Mouse (Mus musculus): ENCODE measurements around the gene Dtd1.

Dtd1 gene

DNA sequence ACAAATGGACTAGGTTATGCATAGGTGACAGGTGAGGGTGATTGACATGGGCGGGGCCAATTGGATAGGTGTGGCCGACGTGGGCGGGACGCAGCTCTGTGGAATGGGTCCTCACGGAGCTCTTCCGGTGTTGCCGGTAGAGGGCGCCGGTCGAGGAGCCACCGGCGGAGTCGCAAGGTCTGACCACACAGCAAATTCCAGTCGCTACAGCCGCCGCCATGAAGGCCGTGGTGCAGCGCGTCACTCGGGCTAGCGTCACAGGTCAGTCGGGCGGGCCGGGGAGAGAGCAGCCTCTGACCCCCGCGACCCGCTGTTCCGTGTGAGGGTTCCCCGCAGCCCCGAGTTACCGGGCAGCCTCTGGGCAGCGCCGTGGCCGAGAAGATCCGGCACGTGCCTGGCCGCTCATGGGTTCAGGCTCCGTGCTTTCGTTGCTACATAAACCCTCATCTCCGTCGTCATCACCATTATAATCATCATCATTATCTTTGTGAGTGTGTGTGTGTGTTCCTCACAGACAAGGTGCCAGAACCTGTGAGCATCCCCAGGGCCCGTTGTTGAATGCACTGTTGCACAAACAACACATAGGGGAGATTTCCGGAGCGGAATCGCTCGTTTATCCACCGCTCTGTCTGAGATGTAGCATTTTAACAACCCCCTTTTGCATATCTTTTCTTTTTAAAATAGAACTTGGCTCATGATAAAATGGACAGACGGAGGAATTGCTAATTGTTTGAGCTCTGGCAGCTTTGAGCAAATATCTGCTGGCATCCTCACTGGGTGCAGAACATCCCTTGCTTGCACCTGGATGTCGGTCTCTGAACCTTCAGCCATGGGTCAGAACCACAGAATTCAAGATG, at the start of gene Dtd1:
TSS of gene Dtd1 (plus strand) at position 67 of the 857 bp plus-strand sequence.
- DNase-seq, result peak; percentile 93

DNA sequence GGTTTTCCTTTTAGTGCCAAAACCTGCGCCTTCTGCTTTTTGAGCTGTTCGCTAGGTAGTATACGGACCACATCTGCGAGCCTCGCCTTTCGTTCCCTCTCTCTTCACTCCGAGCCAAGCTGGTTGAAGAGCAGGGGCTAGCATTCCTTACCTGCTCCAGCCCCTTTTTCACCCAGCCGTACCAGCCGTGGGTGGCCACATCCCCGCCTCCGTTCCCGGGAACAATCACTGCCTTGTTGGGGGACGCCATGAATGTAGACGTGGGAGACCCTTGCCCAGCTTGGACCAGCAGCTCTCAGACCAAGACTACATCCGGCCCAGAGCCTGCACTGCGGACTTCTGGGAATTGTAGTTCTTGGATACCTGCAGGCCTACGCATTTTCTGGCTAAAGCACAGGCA, 49.2 kb upstream of the Dtd1 start, which contains the start of gene Rbbp9:
TSS of gene Rbbp9 (minus strand) at position 341 of the 400 bp plus-strand sequence.
- DNase-seq, result peak; percentile 62

DNA sequence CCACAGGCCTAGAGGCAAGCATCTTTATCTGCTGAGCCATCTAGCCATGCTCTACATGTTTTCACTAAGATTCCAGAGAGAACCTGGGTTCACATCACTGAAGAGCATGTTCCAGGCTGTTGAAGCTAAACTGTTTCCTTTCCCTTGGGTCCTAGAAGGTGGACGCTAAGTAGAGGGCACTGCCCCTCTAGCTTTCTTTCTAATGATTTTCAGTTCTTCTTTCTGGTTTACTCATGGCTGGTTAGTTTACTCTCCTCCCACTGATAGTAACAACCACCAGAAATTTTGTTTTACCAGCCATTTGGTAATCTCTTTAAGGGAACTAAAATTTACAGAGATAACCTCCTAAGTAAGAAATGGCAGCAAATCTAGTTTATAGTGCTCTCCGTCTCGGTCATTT, 45.8 kb upstream of the Dtd1 start:
- DNase-seq, result no peak

DNA sequence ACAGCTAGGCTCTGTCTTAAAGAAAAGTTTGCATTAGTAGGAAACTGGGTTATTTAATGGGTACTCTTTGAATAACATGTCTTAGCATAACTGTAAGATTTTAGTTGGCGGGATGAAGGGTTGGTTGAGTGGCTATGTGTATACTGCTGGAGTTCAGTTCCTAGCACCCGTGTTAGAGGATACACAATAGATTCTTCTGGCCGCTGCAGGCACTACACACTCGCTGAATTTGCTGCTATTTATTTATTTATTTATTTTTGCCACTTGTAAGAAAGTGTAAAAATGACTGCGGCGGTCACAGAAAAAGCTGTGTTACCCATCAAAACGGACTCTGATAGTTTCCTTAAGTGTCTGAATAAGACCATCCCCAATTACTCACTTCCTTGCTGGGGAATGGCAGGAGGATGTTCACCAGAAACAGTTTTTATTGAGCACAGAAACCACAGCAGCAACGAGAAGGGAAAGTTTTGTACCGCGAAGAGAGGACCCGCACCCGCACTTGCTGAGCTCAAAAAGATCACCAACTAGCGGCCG, 44.3 kb upstream of the Dtd1 start:
- DNase-seq, result no peak

DNA sequence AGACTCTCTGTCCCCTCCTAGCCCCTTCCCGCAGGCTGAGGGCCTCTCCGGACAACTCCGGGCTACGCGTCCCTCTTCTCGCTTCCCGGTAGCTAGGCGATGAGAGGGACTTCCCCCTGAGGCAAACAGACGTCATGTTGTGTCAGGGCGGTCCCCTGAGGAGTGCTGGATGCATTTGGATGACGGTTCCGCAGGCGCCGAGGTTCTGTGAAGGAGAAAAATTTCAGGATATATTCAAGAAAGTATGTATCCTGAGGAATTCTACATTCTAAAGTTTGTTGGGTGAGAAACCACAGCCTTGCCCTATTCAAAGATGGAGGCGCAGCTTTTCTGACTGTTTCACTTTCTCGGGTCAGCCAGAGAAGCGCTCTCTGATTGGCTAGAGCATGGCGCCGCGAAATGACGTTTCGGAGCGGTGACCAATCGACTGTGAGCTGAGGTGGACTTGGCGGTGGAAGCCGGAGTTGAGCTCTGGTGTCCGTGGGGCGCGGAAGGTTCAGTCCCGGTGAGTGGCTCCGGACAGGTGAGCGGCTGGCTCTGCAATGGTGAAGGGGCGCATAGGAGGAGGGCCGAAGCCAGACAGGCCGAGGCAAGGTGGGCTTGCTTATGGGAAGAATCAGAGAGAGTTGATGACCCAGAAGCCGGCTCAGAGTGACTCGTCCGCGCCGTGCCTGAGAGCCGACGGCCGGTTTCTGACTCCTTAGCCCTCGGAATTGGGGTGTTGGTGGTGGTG, 43.7 kb upstream of the Dtd1 start, which contains the start of gene Sec23b:
TSS of gene Sec23b (plus strand) at position 410 of the 733 bp plus-strand sequence.
- DNase-seq, result peak; percentile 94

GRCm38 (mm10) chr2:144588723-144589122, 11.0 kb upstream of the Dtd1 start:
- no peak for DNase-seq

GRCm38 (mm10) chr2:144593036-144593435, 6.7 kb upstream of the Dtd1 start:
- DNase-seq, result peak; percentile 12

- DNase-seq, result peak; percentile 82
Observed at GRCm38 (mm10) chr2:144593951-144594651, 5.6 kb upstream of the Dtd1 start, which contains the start of gene Smim26. Gene Smim26, plus strand, starts transcription at chr2:144594054.

GRCm38 (mm10) chr2:144598006-144598405, 1.7 kb upstream of the Dtd1 start:
- DNase-seq, result no peak

- no peak for DNase-seq
Observed at GRCm38 (mm10) chr2:144601576-144601975, 1.9 kb downstream of the Dtd1 start.

DNA sequence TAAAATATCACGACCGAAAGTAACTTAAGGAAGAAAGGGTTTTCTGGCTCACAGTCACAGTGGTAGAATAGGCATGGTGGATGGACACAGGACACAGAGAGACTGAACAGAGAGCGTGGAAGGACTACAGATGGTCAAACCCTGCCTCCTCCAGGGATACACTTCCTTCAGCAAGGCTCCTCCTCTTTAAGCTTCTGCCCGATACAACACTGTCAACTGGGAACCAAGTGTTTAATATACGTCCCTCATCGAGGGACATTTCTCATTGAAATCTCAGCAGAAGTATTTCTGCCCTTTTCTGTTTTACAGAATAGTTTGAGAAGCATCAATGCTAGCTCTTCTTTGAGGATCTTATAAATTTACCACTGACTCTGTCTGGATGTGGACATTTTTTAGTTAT, 14.3 kb downstream of the Dtd1 start:
- no peak for DNase-seq

GRCm38 (mm10) chr2:144617074-144617874, 17.6 kb downstream of the Dtd1 start:
- DNase-seq, result no peak

DNA sequence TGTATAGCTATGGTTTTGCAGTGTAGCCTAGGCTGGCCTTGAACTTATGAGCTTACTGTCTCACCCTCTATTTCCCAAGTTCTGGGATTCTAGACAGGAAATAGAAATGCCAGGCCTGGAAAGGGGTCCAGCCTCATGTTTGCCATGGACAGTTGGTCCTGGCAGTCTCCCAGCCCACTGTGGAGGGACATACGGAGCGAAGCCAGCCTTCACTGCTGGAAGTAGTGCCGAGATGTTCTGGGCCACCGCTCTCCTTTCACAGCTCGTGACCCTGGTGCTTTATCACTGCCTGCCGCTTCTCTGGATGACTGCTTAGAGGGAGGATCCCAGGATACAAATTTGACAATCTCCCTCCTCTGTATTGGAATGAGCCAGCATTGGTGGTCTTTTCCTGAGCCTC, 21.8 kb downstream of the Dtd1 start:
- no peak for DNase-seq

GRCm38 (mm10) chr2:144633551-144633950, 33.9 kb downstream of the Dtd1 start:
- no peak for DNase-seq

DNA sequence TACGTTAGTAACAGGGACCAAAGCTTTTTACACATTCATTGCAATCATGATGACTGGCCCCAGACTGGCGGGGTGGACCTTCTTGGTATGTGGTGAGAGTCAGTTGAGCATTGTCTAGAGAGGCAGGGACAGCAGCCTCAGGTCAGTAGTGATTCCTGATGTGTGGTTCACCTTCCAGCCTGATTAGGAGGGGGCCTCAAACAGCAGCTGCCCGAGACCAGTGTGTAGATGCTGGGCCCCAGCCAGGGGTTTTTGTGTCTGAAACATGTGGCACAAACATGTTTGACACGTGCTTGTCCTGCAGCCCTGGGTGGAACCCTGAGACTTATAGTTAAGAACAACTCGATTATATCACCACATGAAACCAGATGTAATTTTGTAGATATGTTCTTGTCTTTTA, 34.5 kb downstream of the Dtd1 start:
- DNase-seq, result no peak

DNA sequence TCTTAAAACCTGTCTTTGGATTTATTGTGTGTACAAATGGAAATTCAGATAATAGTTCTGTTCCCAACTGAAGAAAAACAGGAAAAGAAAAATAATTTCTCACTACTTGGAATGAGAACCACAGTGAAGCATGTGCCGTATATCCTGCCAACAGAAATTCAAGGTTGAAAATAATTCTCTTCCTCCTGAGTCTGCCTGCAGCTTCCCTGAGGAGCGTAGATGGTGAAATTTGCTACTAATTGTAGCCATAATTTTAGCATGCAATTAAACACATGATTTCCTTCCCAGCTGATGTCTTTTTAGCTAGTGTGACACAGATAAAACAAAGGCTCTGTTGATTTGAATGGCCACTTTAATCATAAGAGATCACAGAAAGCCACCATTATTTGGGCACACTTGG, 35.0 kb downstream of the Dtd1 start:
- DNase-seq, result no peak

GRCm38 (mm10) chr2:144635644-144636320, 36.1 kb downstream of the Dtd1 start:
- DNase-seq, result peak; percentile 77

DNA sequence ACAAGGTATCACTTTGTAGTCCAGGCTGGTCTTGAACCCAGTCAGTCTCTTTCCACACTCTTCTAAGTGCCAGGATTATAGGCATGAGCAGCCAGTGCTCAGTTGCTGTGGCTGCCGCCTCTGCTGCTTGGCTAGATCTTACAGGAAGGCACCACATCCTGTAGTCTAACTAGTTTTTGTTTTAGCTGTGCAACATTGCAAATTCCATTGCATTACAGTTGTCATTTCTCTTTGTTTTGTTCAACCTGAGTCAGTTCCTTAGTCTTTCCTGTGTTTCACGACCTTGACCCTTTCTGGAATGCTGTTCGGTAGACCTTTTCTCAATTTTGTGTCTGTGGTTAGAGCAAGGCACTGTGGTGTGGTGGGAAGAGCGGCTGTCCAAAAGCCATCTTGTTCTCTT, 37.5 kb downstream of the Dtd1 start:
- DNase-seq, result no peak

DNA sequence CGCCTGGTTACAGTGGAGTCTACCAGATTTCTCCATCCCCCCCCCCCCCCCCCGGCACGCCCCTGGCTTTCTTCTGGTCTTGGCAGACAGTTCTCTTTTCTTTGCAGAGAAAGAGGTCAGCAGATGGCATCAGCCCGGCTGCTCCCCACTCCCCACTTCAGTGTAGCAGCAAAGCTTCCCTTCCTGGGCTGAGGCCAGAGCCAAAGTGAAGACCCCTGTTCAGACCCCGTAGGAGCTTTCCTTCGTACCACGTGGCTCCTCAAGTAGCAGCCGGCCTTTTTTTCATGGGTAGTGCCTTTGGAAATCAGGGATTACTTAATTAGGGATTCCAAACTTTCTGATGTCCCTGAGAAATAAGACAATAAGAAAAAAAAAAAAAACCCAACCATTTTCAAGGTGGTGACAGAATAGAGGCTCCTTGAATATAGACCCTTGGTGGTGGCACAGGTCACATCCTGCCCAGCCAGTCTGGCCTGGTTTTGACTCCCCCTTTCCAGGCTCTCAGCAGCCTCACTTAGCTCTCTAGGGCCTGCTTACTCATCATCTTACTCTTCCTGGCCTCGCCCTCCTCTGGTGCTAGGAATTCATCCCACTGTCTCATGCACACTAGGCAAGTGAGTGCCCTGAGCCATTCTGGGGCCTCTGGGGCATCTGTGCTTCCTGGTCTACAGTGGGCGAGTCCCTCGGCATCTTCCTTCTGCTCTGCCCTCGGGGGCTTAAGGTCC, 38.1 kb downstream of the Dtd1 start:
- DNase-seq, result no peak

- no peak for DNase-seq
Observed at GRCm38 (mm10) chr2:144638719-144639118, 39.0 kb downstream of the Dtd1 start.

- no peak for DNase-seq
Observed at GRCm38 (mm10) chr2:144640101-144640500, 40.4 kb downstream of the Dtd1 start.

Measured in thymus, postnatal 4 days (tissue).